Mouse (Mus musculus): Measurements from ENCODE around the gene Rsl1. TPM values are rescaled to one million over a fixed set of nuclear protein-coding genes. Genes with fewer than 3 reads are reported as not detected.
"Not testable (repeated sequence)": the region's sequence is repeated elsewhere in the genome, so short reads cannot be mapped to it uniquely, and the experiment has no call there.

Gene Rsl1
- 1.3 TPM in 2 replicates for polyA plus RNA-seq (2015; fragmentation: Nextera tagmentation; extraction: Ambion mirVana)

GRCm38 (mm10) chr13:67172991-67173722, at the start of gene Rsl1:
Rsl1 (plus strand) TSS chr13:67173182.
- ATAC-seq (ENCODE audit: low read depth): peak; percentile 91
- Histone ChIP-seq H3K27ac (ENCODE audit: low read length) (peak within 1 kb of the TSS; percentile 44), H3K4me3 (ENCODE audit: low read depth, low read length) (peak within 1 kb of the TSS; percentile 67), H3K4me2 (ENCODE audit: low read depth, low read length) (peak within 1 kb of the TSS; percentile 66), H3K9ac (ENCODE audit: low read depth, low read length) (peak within 1 kb of the TSS; percentile 47; the same call in 1 of the 2 replicates)
- H3K27me3 ChIP-seq (ENCODE audit: control insufficient read depth, insufficient read depth, low read depth, low read length); H3K36me3 ChIP-seq (ENCODE audit: control insufficient read depth, insufficient read depth); H3K9me3 ChIP-seq (replicated peaks; ENCODE audit: control insufficient read depth, low read length); H3K4me1 ChIP-seq (ENCODE audit: control insufficient read depth, low read depth, low read length): not testable (repeated sequence)
- under 1% methylated on average over 17 of the region's 17 CpGs for WGBS (ENCODE audit: insufficient replicate concordance)

GRCm38 (mm10) chr13:67124460-67124859, 48.5 kb upstream of the Rsl1 start:
- no peak for ATAC-seq (ENCODE audit: low read depth)
- no peak overlapping the region for H3K9ac ChIP-seq (ENCODE audit: low read depth, low read length)
- no peak overlapping the region for H3K4me3 ChIP-seq (ENCODE audit: low read depth, low read length)
- H3K27me3 ChIP-seq (ENCODE audit: control insufficient read depth, insufficient read depth, low read depth, low read length): no peaks in the 10 kb centered on the region
- no peaks in the 10 kb centered on the region for H3K36me3 ChIP-seq (ENCODE audit: control insufficient read depth, insufficient read depth)
- 77% methylated on average over 1 of the region's 1 CpGs for WGBS (ENCODE audit: insufficient replicate concordance)
- no peak overlapping the region for H3K27ac ChIP-seq (ENCODE audit: low read length)
- peaks cover 3% of the 10 kb centered on the region for H3K4me1 ChIP-seq (ENCODE audit: control insufficient read depth, low read depth, low read length)
- H3K9me3 ChIP-seq (replicated peaks; ENCODE audit: control insufficient read depth, low read length): no peaks in the 10 kb centered on the region
- H3K4me2 ChIP-seq (ENCODE audit: low read depth, low read length): no peak overlapping the region

GRCm38 (mm10) chr13:67127507-67127906, 45.5 kb upstream of the Rsl1 start:
- not testable (repeated sequence) for H3K4me1 ChIP-seq (ENCODE audit: control insufficient read depth, low read depth, low read length); H3K9me3 ChIP-seq (replicated peaks; ENCODE audit: control insufficient read depth, low read length); H3K9ac ChIP-seq (ENCODE audit: low read depth, low read length); H3K36me3 ChIP-seq (ENCODE audit: control insufficient read depth, insufficient read depth); H3K27ac ChIP-seq (ENCODE audit: low read length); ATAC-seq (ENCODE audit: low read depth); H3K27me3 ChIP-seq (ENCODE audit: control insufficient read depth, insufficient read depth, low read depth, low read length); H3K4me3 ChIP-seq (ENCODE audit: low read depth, low read length)
- 69% methylated on average over 10 of the region's 10 CpGs for WGBS (ENCODE audit: insufficient replicate concordance)
- H3K4me2 ChIP-seq (ENCODE audit: low read depth, low read length): peak overlapping the region; percentile 66

GRCm38 (mm10) chr13:67128038-67128721, 44.8 kb upstream of the Rsl1 start:
- H3K4me3 ChIP-seq (ENCODE audit: low read depth, low read length): peak overlapping the region; percentile 71
- peak overlapping the region; percentile 63 for H3K9ac ChIP-seq (ENCODE audit: low read depth, low read length)
- WGBS (ENCODE audit: insufficient replicate concordance): 1% methylated on average over 18 of the region's 18 CpGs
- H3K36me3 ChIP-seq (ENCODE audit: control insufficient read depth, insufficient read depth): no peaks in the 10 kb centered on the region
- peak overlapping the region; percentile 66 for H3K4me2 ChIP-seq (ENCODE audit: low read depth, low read length)
- H3K9me3 ChIP-seq (replicated peaks; ENCODE audit: control insufficient read depth, low read length): no peaks in the 10 kb centered on the region
- peaks cover 3% of the 10 kb centered on the region for H3K4me1 ChIP-seq (ENCODE audit: control insufficient read depth, low read depth, low read length)
- no peaks in the 10 kb centered on the region for H3K27me3 ChIP-seq (ENCODE audit: control insufficient read depth, insufficient read depth, low read depth, low read length)
- H3K27ac ChIP-seq (ENCODE audit: low read length): peak overlapping the region; percentile 50; the same call in 1 of the 2 replicates
- ATAC-seq (ENCODE audit: low read depth): peak; percentile 86

GRCm38 (mm10) chr13:67166122-67166521, 6.9 kb upstream of the Rsl1 start:
- not testable (repeated sequence) for H3K4me2 ChIP-seq (ENCODE audit: low read depth, low read length); H3K9me3 ChIP-seq (replicated peaks; ENCODE audit: control insufficient read depth, low read length); ATAC-seq (ENCODE audit: low read depth); H3K4me3 ChIP-seq (ENCODE audit: low read depth, low read length); H3K9ac ChIP-seq (ENCODE audit: low read depth, low read length); H3K27me3 ChIP-seq (ENCODE audit: control insufficient read depth, insufficient read depth, low read depth, low read length); H3K27ac ChIP-seq (ENCODE audit: low read length); H3K36me3 ChIP-seq (ENCODE audit: control insufficient read depth, insufficient read depth); H3K4me1 ChIP-seq (ENCODE audit: control insufficient read depth, low read depth, low read length)
- WGBS (ENCODE audit: insufficient replicate concordance): 40% methylated on average over 4 of the region's 4 CpGs

GRCm38 (mm10) chr13:67173723-67174055, 707 bp downstream of the Rsl1 start:
- ATAC-seq (ENCODE audit: low read depth): no peak
- Histone ChIP-seq H3K4me1 (ENCODE audit: control insufficient read depth, low read depth, low read length) (no peaks in the 10 kb centered on the region), H3K36me3 (ENCODE audit: control insufficient read depth, insufficient read depth) (no peaks in the 10 kb centered on the region), H3K9ac (ENCODE audit: low read depth, low read length) (no peak overlapping the region), H3K27ac (ENCODE audit: low read length) (no peak overlapping the region), H3K27me3 (ENCODE audit: control insufficient read depth, insufficient read depth, low read depth, low read length) (no peaks in the 10 kb centered on the region), H3K4me3 (ENCODE audit: low read depth, low read length) (peak overlapping the region; percentile 67), H3K9me3 (replicated peaks; ENCODE audit: control insufficient read depth, low read length) (no peaks in the 10 kb centered on the region), H3K4me2 (ENCODE audit: low read depth, low read length) (peak overlapping the region; percentile 66)
- 23% methylated on average over 5 of the region's 5 CpGs for WGBS (ENCODE audit: insufficient replicate concordance)

GRCm38 (mm10) chr13:67194340-67194894, 21.4 kb downstream of the Rsl1 start, which contains the start of gene Zfp455:
Zfp455 (plus strand) TSS chr13:67194506.
- H3K4me3 ChIP-seq (ENCODE audit: low read depth, low read length): peak within 1 kb of the TSS; percentile 74
- WGBS (ENCODE audit: insufficient replicate concordance): 2% methylated on average over 13 of the region's 13 CpGs
- H3K4me2 ChIP-seq (ENCODE audit: low read depth, low read length): peak within 1 kb of the TSS; percentile 62
- H3K27ac ChIP-seq (ENCODE audit: low read length): no peak within 1 kb of the TSS
- no peaks in the 10 kb centered on the region for H3K4me1 ChIP-seq (ENCODE audit: control insufficient read depth, low read depth, low read length)
- ATAC-seq (ENCODE audit: low read depth): peak; percentile 80
- no peaks in the 10 kb centered on the region for H3K27me3 ChIP-seq (ENCODE audit: control insufficient read depth, insufficient read depth, low read depth, low read length)
- no peaks in the 10 kb centered on the region for H3K9me3 ChIP-seq (replicated peaks; ENCODE audit: control insufficient read depth, low read length)
- H3K36me3 ChIP-seq (ENCODE audit: control insufficient read depth, insufficient read depth): no peaks in the 10 kb centered on the region
- peak within 1 kb of the TSS; percentile 65 for H3K9ac ChIP-seq (ENCODE audit: low read depth, low read length)

- no peaks in the 10 kb centered on the region for H3K36me3 ChIP-seq (ENCODE audit: control insufficient read depth, insufficient read depth)
- H3K9ac ChIP-seq (ENCODE audit: low read depth, low read length): no peak overlapping the region
- no peak overlapping the region for H3K4me3 ChIP-seq (ENCODE audit: low read depth, low read length)
- no peaks in the 10 kb centered on the region for H3K4me1 ChIP-seq (ENCODE audit: control insufficient read depth, low read depth, low read length)
- no peak for ATAC-seq (ENCODE audit: low read depth)
- 60% methylated on average over 3 of the region's 3 CpGs for WGBS (ENCODE audit: insufficient replicate concordance)
- H3K27me3 ChIP-seq (ENCODE audit: control insufficient read depth, insufficient read depth, low read depth, low read length): no peaks in the 10 kb centered on the region
- no peak overlapping the region for H3K27ac ChIP-seq (ENCODE audit: low read length)
- H3K9me3 ChIP-seq (replicated peaks; ENCODE audit: control insufficient read depth, low read length): no peaks in the 10 kb centered on the region
- H3K4me2 ChIP-seq (ENCODE audit: low read depth, low read length): no peak overlapping the region
Observed at GRCm38 (mm10) chr13:67201656-67202055, 28.7 kb downstream of the Rsl1 start.
